Mouse (Mus musculus) neural tube, embryonic 14.5 days (tissue): Measurements from ENCODE around the gene Olfr286. TPM values are rescaled to one million over a fixed set of nuclear protein-coding genes. Genes with fewer than 3 reads are reported as not detected.

Experiments used
- ATAC-seq: fragments of 200-750 bp; cut with Nextera tagmentation; 2 replicates; pipeline ENCODE4 v1.8.0; 2017; ENCODE audit warnings: low read depth, mild to moderate bottlenecking, moderate TSS enrichment, moderate library complexity
- H3K27ac ChIP-seq: fragments of 300-500 bp; sonication (generic); 2 replicates; pipeline ENCODE4 v1.5.1; 2014; ENCODE audit warnings: low read depth, mild to moderate bottlenecking, control low read depth, low read length, moderate library complexity, mixed read lengths
- H3K27me3 ChIP-seq: fragments of 300-500 bp; sonication (generic); 2 replicates; pipeline ENCODE4 v1.6.1; 2014; ENCODE audit warnings: low read length; ENCODE audit not compliant: control insufficient read depth, insufficient read depth
- H3K36me3 ChIP-seq: fragments of 300-500 bp; sonication (generic); 2 replicates; pipeline ENCODE4 v1.6.1; 2014; ENCODE audit warnings: low read length, mixed read lengths; ENCODE audit not compliant: control insufficient read depth, insufficient read depth
- H3K4me1 ChIP-seq: fragments of 300-500 bp; sonication (generic); 2 replicates; pipeline ENCODE4 v1.6.1; 2014; ENCODE audit warnings: low read length; ENCODE audit not compliant: control insufficient read depth, insufficient read depth
- H3K4me2 ChIP-seq: fragments of 300-500 bp; sonication (generic); 2 replicates; pipeline ENCODE4 v1.6.1; 2014; ENCODE audit warnings: mild to moderate bottlenecking, low read depth, low read length, control low read depth
- H3K4me3 ChIP-seq: fragments of 300-500 bp; sonication (generic); 2 replicates; pipeline ENCODE4 v1.5.1; 2014; ENCODE audit warnings: low read depth, low read length, control low read depth, mixed read lengths
- H3K9ac ChIP-seq: fragments of 300-500 bp; sonication (generic); replicated peaks from 2 replicates; pipeline ENCODE4 v1.6.1; 2014; ENCODE audit warnings: low read depth, mild to moderate bottlenecking, control low read depth, low read length, mixed read lengths
- H3K9me3 ChIP-seq: fragments of 300-500 bp; sonication (generic); 2 replicates; pipeline ENCODE4 v1.6.1; 2016; ENCODE audit warnings: low read length; ENCODE audit not compliant: control insufficient read depth
- WGBS: fragments of 180-500 bp; shearing (Covaris S2); extraction: QIAGEN DNeasy Blood & Tissue Kit; methylation state at CpG from one replicate; pipeline ENCODE4 v1.1.7; 2014; 5-methylcytosine and 5-hydroxymethylcytosine counted together
- polyA plus RNA-seq: library from polyadenylated mRNA; unstranded; fragments of >200 nt; fragmentation: Nextera tagmentation; extraction: Ambion mirVana; gene quantifications from 2 replicates; pipeline ENCODE4 v1.2.1, GENCODE M21; 2014

Olfr286 gene
- polyA plus RNA-seq, 1 experiment from 2014 or later, result not detected

DNA sequence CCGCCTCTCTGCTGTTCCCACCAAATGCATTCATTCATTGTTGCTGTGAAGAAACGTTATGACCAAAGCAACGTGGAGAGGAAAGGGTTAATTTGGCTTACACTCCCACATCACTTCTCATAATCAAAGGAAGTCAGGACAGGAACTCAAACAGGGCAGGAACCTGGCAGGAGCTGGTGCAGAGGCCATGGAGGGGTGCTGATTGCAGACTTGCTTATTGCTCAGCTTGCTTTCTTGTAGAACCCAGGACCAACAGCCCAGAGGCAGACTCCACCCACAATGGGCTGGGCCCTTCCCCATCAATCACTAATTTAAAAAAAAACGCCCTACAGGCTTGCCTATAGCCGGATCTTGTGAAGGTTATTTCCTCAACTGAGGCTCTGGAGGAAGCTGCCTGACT lies 20.1 kb downstream of the Olfr286 start:
- no peak for ATAC-seq
- WGBS, result 81% methylated on average over 5 of the region's 5 CpGs
- Histone ChIP-seq H3K27me3 (no peaks in the 10 kb centered on the region), H3K4me2 (no peak overlapping the region), H3K9me3 (no peaks in the 10 kb centered on the region), H3K27ac (no peak overlapping the region), H3K36me3 (no peaks in the 10 kb centered on the region), H3K4me1 (no peaks in the 10 kb centered on the region), H3K9ac (no peak overlapping the region), H3K4me3 (no peak overlapping the region)

DNA sequence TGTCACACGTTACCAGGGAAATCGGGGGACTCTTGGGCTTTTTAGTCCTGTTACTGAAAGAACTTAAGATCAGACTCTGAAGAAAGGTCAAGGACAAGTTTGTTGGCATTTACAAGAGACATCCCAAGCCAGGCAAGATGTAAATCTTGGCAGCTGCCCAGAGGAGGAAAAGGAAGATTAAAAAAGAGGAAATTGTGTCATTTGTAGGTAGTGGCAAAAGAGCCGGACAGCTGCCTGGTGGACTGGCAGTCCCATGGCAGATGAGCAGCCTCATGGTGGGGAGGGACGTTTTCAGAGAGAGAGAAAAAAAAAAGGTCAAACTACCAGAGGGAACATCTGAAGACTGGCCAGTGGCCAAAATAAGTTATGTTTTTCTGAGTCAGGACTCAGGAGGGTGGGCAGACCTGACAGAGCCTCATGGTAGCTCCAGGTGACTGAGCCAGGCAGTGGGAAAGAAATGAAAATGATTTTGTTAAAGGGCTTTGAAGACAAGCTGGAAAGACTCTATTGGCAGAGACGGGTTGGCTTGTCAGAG lies 20.8 kb downstream of the Olfr286 start:
- ATAC-seq, result no peak
- Histone ChIP-seq H3K9ac (no peak overlapping the region), H3K4me3 (no peak overlapping the region), H3K27me3 (no peaks in the 10 kb centered on the region), H3K9me3 (no peaks in the 10 kb centered on the region), H3K4me1 (no peaks in the 10 kb centered on the region), H3K4me2 (no peak overlapping the region), H3K27ac (no peak overlapping the region), H3K36me3 (no peaks in the 10 kb centered on the region)
- WGBS, result 76% methylated on average over 5 of the region's 5 CpGs

DNA sequence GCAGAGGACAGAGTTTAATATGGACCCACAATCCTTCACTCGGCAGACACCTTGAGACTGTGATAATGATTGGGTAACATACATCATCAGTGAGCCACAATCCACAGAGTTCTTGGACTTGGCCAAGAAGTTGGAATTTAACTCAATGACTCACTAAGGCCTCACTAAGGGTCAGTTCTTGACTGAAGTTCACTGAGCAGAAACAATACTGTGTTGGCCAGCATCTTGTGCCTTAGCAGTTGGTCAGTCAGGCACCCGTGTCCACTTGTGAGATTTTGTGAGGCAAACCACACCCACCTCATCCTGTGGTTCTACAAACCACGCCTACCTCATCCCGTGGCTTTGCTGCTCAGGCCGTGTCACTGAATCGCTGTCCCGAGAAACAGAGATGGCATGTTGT lies 24.6 kb downstream of the Olfr286 start:
- Histone ChIP-seq H3K4me3 (no peak overlapping the region), H3K27ac (no peak overlapping the region), H3K36me3 (no peaks in the 10 kb centered on the region), H3K4me2 (no peak overlapping the region), H3K9me3 (no peaks in the 10 kb centered on the region), H3K27me3 (no peaks in the 10 kb centered on the region), H3K9ac (no peak overlapping the region), H3K4me1 (no peaks in the 10 kb centered on the region)
- ATAC-seq, result no peak
- WGBS, result 82% methylated on average over 7 of the region's 7 CpGs

- Histone ChIP-seq H3K9me3 (no peaks in the 10 kb centered on the region), H3K27ac (no peak within 1 kb of the TSS)
- 77% methylated on average over 3 of the region's 3 CpGs for WGBS
These were observed 38.8 kb downstream of the Olfr286 start, which contains the start of gene Olfr288 for GRCm38 (mm10) chr15:98195442-98195841. Gene Olfr288, minus strand, starts transcription at chr15:98195542.

GRCm38 (mm10) chr15:98184456-98184855 lies 49.8 kb downstream of the Olfr286 start:
- H3K4me2 ChIP-seq, result no peak overlapping the region
- no peak for ATAC-seq
- no peaks in the 10 kb centered on the region for H3K36me3 ChIP-seq
- H3K27me3 ChIP-seq, result no peaks in the 10 kb centered on the region
- H3K27ac ChIP-seq, result no peak overlapping the region
- H3K4me1 ChIP-seq, result peaks cover 5% of the 10 kb centered on the region; the same call in 1 of the 2 replicates
- H3K4me3 ChIP-seq, result no peak overlapping the region
- WGBS, result 79% methylated on average over 4 of the region's 4 CpGs
- no peak overlapping the region for H3K9ac ChIP-seq
- H3K9me3 ChIP-seq, result no peaks in the 10 kb centered on the region

More at GRCm38 (mm10) chr15:98195442-98195841, 38.8 kb downstream of the Olfr286 start, which contains the start of gene Olfr288:
- Histone ChIP-seq H3K9ac (no peak within 1 kb of the TSS), H3K4me2 (no peak within 1 kb of the TSS), H3K36me3 (no peaks in the 10 kb centered on the region), H3K27me3 (no peaks in the 10 kb centered on the region), H3K4me3 (no peak within 1 kb of the TSS), H3K4me1 (no peaks in the 10 kb centered on the region)
- no peak for ATAC-seq

DNA sequence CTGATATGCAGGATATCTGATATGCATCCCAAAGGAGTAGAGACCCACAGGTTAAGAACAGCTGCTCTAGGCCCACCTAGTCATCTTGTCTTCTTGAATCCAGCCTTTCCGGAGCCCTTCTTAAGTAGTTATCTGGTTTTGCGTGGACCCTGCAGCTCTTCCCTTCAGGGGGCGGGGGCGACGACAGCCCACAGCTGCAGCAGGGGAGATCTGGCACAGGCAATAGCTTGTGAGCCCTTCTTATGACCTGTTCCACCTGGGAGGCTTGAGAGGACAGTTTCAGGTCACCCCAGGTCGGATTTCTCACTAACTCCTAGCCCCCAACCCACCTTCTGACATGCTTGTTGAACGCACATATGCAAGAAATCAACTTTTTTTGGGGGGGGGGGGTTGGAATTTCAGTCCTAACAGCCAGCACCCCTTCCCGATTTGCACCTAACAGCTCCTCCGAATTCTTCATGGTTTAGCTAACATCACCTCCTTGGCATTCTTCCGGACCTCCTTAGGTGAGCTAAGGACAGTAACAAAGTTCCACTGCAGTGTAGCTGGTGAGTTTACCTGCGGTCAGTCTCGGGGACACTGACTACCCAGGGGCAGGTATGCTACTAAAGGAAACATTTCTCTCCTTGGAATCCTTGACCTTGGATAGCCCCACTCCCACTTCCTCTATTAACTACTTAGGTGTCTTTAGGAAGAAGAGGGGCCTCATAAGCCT lies 52.2 kb downstream of the Olfr286 start:
- no peak for ATAC-seq
- Histone ChIP-seq H3K36me3 (no peaks in the 10 kb centered on the region), H3K4me3 (no peak overlapping the region), H3K4me2 (no peak overlapping the region), H3K27ac (no peak overlapping the region), H3K9me3 (no peaks in the 10 kb centered on the region), H3K4me1 (peaks cover 5% of the 10 kb centered on the region; the same call in 1 of the 2 replicates), H3K9ac (no peak overlapping the region), H3K27me3 (no peaks in the 10 kb centered on the region)
- 77% methylated on average over 12 of the region's 12 CpGs for WGBS

GRCm38 (mm10) chr15:98181132-98181711 lies 53.0 kb downstream of the Olfr286 start:
- no peaks in the 10 kb centered on the region for H3K36me3 ChIP-seq
- ATAC-seq, result peak; percentile 98
- peak overlapping the region; percentile 69 for H3K27ac ChIP-seq
- H3K27me3 ChIP-seq, result no peaks in the 10 kb centered on the region
- peak overlapping the region; percentile 48 for H3K4me3 ChIP-seq
- H3K9ac ChIP-seq, result peak overlapping the region; percentile 49; the same call in 1 of the 2 replicates
- H3K4me1 ChIP-seq, result peaks cover 5% of the 10 kb centered on the region; the same call in 1 of the 2 replicates
- peak overlapping the region; percentile 74 for H3K4me2 ChIP-seq
- no peaks in the 10 kb centered on the region for H3K9me3 ChIP-seq
- under 1% methylated on average over 30 of the region's 30 CpGs for WGBS

GRCm38 (mm10) chr15:98180567-98181131 lies 53.6 kb downstream of the Olfr286 start:
- ATAC-seq, result no peak
- Histone ChIP-seq H3K9ac (peak overlapping the region; percentile 49; the same call in 1 of the 2 replicates), H3K36me3 (no peaks in the 10 kb centered on the region), H3K4me1 (peaks cover 5% of the 10 kb centered on the region; the same call in 1 of the 2 replicates), H3K4me3 (peak overlapping the region; percentile 48), H3K9me3 (no peaks in the 10 kb centered on the region), H3K27ac (peak overlapping the region; percentile 69), H3K27me3 (no peaks in the 10 kb centered on the region), H3K4me2 (peak overlapping the region; percentile 74)
- WGBS, result 4% methylated on average over 26 of the region's 26 CpGs

DNA sequence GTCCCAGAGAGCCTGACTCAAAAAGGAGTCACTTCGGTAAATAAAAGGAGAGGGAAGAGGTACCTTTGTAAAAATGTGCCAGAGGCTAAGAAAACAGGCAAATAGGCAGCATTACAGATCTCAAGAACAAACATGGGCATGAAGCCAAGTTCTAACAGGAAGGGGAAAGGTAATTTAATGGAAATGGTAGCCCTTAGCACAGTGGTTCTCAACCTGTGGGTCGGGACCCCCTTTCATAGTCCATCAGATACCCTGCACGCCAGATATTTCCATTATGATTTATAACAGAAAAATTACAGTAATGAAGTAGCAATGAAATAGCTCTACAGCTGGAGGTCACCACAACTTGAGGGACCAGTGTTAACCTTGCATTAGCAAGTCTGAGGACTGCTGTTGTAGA lies 56.9 kb downstream of the Olfr286 start:
- Histone ChIP-seq H3K27ac (no peak overlapping the region), H3K4me2 (no peak overlapping the region), H3K4me3 (no peak overlapping the region), H3K9me3 (no peaks in the 10 kb centered on the region), H3K9ac (no peak overlapping the region), H3K36me3 (no peaks in the 10 kb centered on the region), H3K4me1 (peaks cover 5% of the 10 kb centered on the region; the same call in 1 of the 2 replicates), H3K27me3 (no peaks in the 10 kb centered on the region)
- 66% methylated on average over 3 of the region's 3 CpGs for WGBS
- ATAC-seq, result no peak
